Mouse (Mus musculus): ENCODE results near the gene Cfap74.

Gene Cfap74

GRCm38 (mm10) chr4:155497963-155498362 is 89.0 kb downstream of the Cfap74 start:
- DNase-seq (ENCODE audit: low spot score): no peak

GRCm38 (mm10) chr4:155501126-155501525 is 92.1 kb downstream of the Cfap74 start:
- no peak for DNase-seq (ENCODE audit: low spot score)

GRCm38 (mm10) chr4:155505067-155505466 is 96.1 kb downstream of the Cfap74 start:
- no peak for DNase-seq (ENCODE audit: low spot score)

GRCm38 (mm10) chr4:155505671-155506295 is 96.8 kb downstream of the Cfap74 start:
- no peak for DNase-seq (ENCODE audit: low spot score)

GRCm38 (mm10) chr4:155508614-155509013 is 99.6 kb downstream of the Cfap74 start:
- no peak for DNase-seq (ENCODE audit: low spot score)

- DNase-seq (ENCODE audit: low spot score): no peak
These were observed 102.0 kb downstream of the Cfap74 start for GRCm38 (mm10) chr4:155510981-155511380.

GRCm38 (mm10) chr4:155514810-155515209 is 105.8 kb downstream of the Cfap74 start:
- no peak for DNase-seq (ENCODE audit: low spot score)

Data from retina, embryonic 14.5 days (tissue).